Mouse (Mus musculus): ENCODE measurements around the gene Hist1h3a. TPM values are rescaled to one million over a fixed set of nuclear protein-coding genes. Genes with fewer than 3 reads are reported as not detected.

Hist1h3a gene
- total and polyA plus RNA-seq, 3 experiments, result 5.3 to 261 (median 139) TPM

GRCm38 (mm10) chr13:23759916-23760239 lies 2.3 kb downstream of the Hist1h3a start:
- ATAC-seq (ENCODE audit: extremely low read depth, insufficient number of reproducible peaks, low FRiP score, poor library complexity, severe bottlenecking) (0 out of 2 replicates have a peak, but pooled peaks have one; percentile 6), DNase-seq (ENCODE audit: low spot score) (no peak)
- TF ChIP-seq GATA2 (IDR thresholded peaks at IDR 0.05; ENCODE audit: borderline replicate concordance, low read depth, low read length), result no peak
- TF ChIP-seq GATA1 (IDR thresholded peaks at IDR 0.05; ENCODE audit: borderline replicate concordance, low read length), result no peak
- TF ChIP-seq CTCF (IDR thresholded peaks at IDR 0.05; ENCODE audit: low read depth, low read length), result no peak
- H3K9me3 ChIP-seq (replicated peaks), result no peaks in the 10 kb centered on the region
- H3K4me3 ChIP-seq (ENCODE audit: low read depth, low read length), result peak overlapping the region; percentile 68; the same call in 1 of the 2 replicates
- H3K4me1 ChIP-seq (ENCODE audit: insufficient read depth, low read depth, low read length), result peaks cover 51% of the 10 kb centered on the region
- H3K36me3 ChIP-seq (replicated peaks), result no peaks in the 10 kb centered on the region
- no peaks in the 10 kb centered on the region for H3K27me3 ChIP-seq (ENCODE audit: insufficient read depth, low read length)

GRCm38 (mm10) chr13:23759251-23759771 lies 2.9 kb downstream of the Hist1h3a start:
- DNase-seq (ENCODE audit: low spot score), result no peak
- ATAC-seq (ENCODE audit: extremely low read depth, insufficient number of reproducible peaks, low FRiP score, poor library complexity, severe bottlenecking), result no peak
- no peaks in the 10 kb centered on the region for H3K36me3 ChIP-seq (replicated peaks)
- H3K9me3 ChIP-seq (replicated peaks), result no peaks in the 10 kb centered on the region
- no peak overlapping the region for H3K4me3 ChIP-seq (ENCODE audit: low read depth, low read length)
- H3K4me1 ChIP-seq (ENCODE audit: insufficient read depth, low read depth, low read length), result peaks cover 46% of the 10 kb centered on the region
- H3K27me3 ChIP-seq (ENCODE audit: insufficient read depth, low read length), result no peaks in the 10 kb centered on the region
- TF ChIP-seq TAL1 (conservative IDR thresholded peaks at IDR 0.05; ENCODE audit: low read depth, low read length), result no peak
- no peak for TF ChIP-seq POLR2AphosphoS5 (IDR thresholded peaks at IDR 0.05; ENCODE audit: insufficient replicate concordance, low read depth, low read length)
- no peak for TF ChIP-seq CTCF (IDR thresholded peaks at IDR 0.05; ENCODE audit: low read depth, low read length)
- no peak for TF ChIP-seq GATA1 (IDR thresholded peaks at IDR 0.05; ENCODE audit: borderline replicate concordance, low read length)
- TF ChIP-seq GATA2 (IDR thresholded peaks at IDR 0.05; ENCODE audit: borderline replicate concordance, low read depth, low read length), result no peak

- no peak overlapping the region; the same call in 1 of the 2 replicates for H3K4me3 ChIP-seq (ENCODE audit: low read depth, low read length)
Measured at GRCm38 (mm10) chr13:23757921-23758320, 4.3 kb downstream of the Hist1h3a start.

GRCm38 (mm10) chr13:23757211-23757773 lies 4.9 kb downstream of the Hist1h3a start:
- TF ChIP-seq POLR2AphosphoS5 (IDR thresholded peaks at IDR 0.05; ENCODE audit: insufficient replicate concordance, low read depth, low read length) (peak; percentile 92), GATA2 (IDR thresholded peaks at IDR 0.05; ENCODE audit: borderline replicate concordance, low read depth, low read length) (no peak)
- ATAC-seq (ENCODE audit: extremely low read depth, insufficient number of reproducible peaks, low FRiP score, poor library complexity, severe bottlenecking) (no peak), DNase-seq (ENCODE audit: low spot score) (no peak)
- no peaks in the 10 kb centered on the region for H3K27me3 ChIP-seq (ENCODE audit: insufficient read depth, low read length)
- H3K36me3 ChIP-seq (replicated peaks), result no peaks in the 10 kb centered on the region
- peak overlapping the region; percentile 63; the same call in 1 of the 2 replicates for H3K4me3 ChIP-seq (ENCODE audit: low read depth, low read length)
- peaks cover 33% of the 10 kb centered on the region for H3K4me1 ChIP-seq (ENCODE audit: insufficient read depth, low read depth, low read length)
- no peaks in the 10 kb centered on the region for H3K9me3 ChIP-seq (replicated peaks)

More at GRCm38 (mm10) chr13:23757921-23758320, 4.3 kb downstream of the Hist1h3a start:
- Histone ChIP-seq H3K9me3 (replicated peaks) (no peaks in the 10 kb centered on the region), H3K36me3 (replicated peaks) (no peaks in the 10 kb centered on the region), H3K27me3 (ENCODE audit: insufficient read depth, low read length) (no peaks in the 10 kb centered on the region), H3K4me1 (ENCODE audit: insufficient read depth, low read depth, low read length) (peaks cover 35% of the 10 kb centered on the region)
- ATAC-seq (ENCODE audit: extremely low read depth, insufficient number of reproducible peaks, low FRiP score, poor library complexity, severe bottlenecking) (no peak), DNase-seq (ENCODE audit: low spot score) (no peak)
- no peak for TF ChIP-seq GATA1 (IDR thresholded peaks at IDR 0.05; ENCODE audit: borderline replicate concordance, low read length)
- peak; percentile 87; the same call in 1 of the 2 replicates for TF ChIP-seq POLR2AphosphoS5 (IDR thresholded peaks at IDR 0.05; ENCODE audit: insufficient replicate concordance, low read depth, low read length)

GRCm38 (mm10) chr13:23756790-23757189 lies 5.4 kb downstream of the Hist1h3a start, which contains the start of gene Hist1h4b:
Gene Hist1h4b, plus strand, starts transcription at chr13:23757013.
- peak within 1 kb of the TSS; percentile 63; the same call in 1 of the 2 replicates for H3K4me3 ChIP-seq (ENCODE audit: low read depth, low read length)
- peaks cover 33% of the 10 kb centered on the region for H3K4me1 ChIP-seq (ENCODE audit: insufficient read depth, low read depth, low read length)
- peak; percentile 48 for DNase-seq (ENCODE audit: low spot score)
- no peaks in the 10 kb centered on the region for H3K9me3 ChIP-seq (replicated peaks)
- no peaks in the 10 kb centered on the region for H3K27me3 ChIP-seq (ENCODE audit: insufficient read depth, low read length)
- H3K36me3 ChIP-seq (replicated peaks), result no peaks in the 10 kb centered on the region
- TF ChIP-seq GATA1 (IDR thresholded peaks at IDR 0.05; ENCODE audit: borderline replicate concordance, low read length) (no peak), CTCF (IDR thresholded peaks at IDR 0.05; ENCODE audit: low read depth, low read length) (no peak), POLR2AphosphoS5 (IDR thresholded peaks at IDR 0.05; ENCODE audit: insufficient replicate concordance, low read depth, low read length) (0 out of 2 replicates have a peak, but pooled peaks have one; percentile 96)
- ATAC-seq (ENCODE audit: extremely low read depth, insufficient number of reproducible peaks, low FRiP score, poor library complexity, severe bottlenecking), result no peak

DNA sequence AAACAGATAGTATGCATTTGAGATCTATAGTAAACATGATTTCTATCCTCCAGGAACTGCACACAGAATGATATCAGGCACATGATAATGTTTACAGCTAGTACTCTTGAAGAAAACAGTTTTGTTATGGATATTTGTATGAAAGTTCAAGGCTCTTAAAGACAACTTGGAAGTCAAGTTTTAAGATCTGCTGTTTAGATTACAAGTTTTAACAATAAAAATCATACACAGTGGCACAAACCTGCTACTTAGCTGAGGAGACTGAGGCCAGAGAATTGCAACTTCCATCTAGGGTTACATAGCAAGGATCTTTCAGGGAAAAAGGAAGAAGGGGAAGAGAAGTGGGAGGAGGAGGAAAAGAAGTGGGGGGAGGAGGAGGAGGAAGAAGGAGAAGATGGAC lies 7.2 kb downstream of the Hist1h3a start:
- Histone ChIP-seq H3K4me1 (ENCODE audit: insufficient read depth, low read depth, low read length) (peaks cover 27% of the 10 kb centered on the region), H3K27me3 (ENCODE audit: insufficient read depth, low read length) (no peaks in the 10 kb centered on the region), H3K9me3 (replicated peaks) (no peaks in the 10 kb centered on the region), H3K36me3 (replicated peaks) (no peaks in the 10 kb centered on the region), H3K4me3 (ENCODE audit: low read depth, low read length) (no peak overlapping the region)
- DNase-seq (ENCODE audit: low spot score) (no peak), ATAC-seq (ENCODE audit: extremely low read depth, insufficient number of reproducible peaks, low FRiP score, poor library complexity, severe bottlenecking) (no peak)
- TF ChIP-seq POLR2AphosphoS5 (IDR thresholded peaks at IDR 0.05; ENCODE audit: insufficient replicate concordance, low read depth, low read length), result no peak
- no peak for TF ChIP-seq CTCF (IDR thresholded peaks at IDR 0.05; ENCODE audit: low read depth, low read length)
- no peak for TF ChIP-seq GATA2 (IDR thresholded peaks at IDR 0.05; ENCODE audit: borderline replicate concordance, low read depth, low read length)
- TF ChIP-seq GATA1 (IDR thresholded peaks at IDR 0.05; ENCODE audit: borderline replicate concordance, low read length), result no peak
- no peak for TF ChIP-seq TAL1 (conservative IDR thresholded peaks at IDR 0.05; ENCODE audit: low read depth, low read length)

Data from G1E (cell line).